15 mouse cellular contexts compared by ENCODE assay signal in the genomic region with DNA sequence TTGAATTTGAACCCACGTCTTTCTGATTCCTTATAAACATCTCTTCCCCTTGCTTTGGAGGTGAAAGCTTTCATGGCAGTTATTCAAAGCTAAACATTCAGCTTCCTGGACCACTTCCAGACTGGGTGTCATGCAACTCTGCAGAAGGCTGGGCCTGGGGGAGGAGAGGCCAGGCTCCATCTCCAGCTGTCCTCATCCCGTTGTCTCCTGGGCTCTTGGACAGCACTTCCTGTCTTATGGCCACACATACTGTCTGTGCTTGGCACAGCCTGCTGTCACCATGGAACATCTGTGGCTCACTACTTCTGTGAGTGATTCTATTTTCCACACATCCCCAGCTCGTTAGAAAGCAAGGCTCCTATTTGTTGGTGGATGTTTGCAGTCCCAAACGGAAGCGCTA. TPM values are rescaled to one million over a fixed set of nuclear protein-coding genes. Genes with fewer than 3 reads are reported as not detected.
DNase-seq lines count a peak whose midpoint lies in the region; ATAC-seq lines count a peak whose summit lies in the region.
"Had no signal": no experiment of that assay in that cellular context is flagged by ENCODE, and none has a peak within 500 bp of the region (broad histone marks: within the 10 kb centered on the region; RNA-seq: fewer than 3 reads in every experiment).

No protein-coding gene starts in this region.

- no peaks in the 10 kb centered on the region for H3K27me3 ChIP-seq in embryonic facial prominence, embryonic 14.5 days (replicated peaks; ENCODE audit: control insufficient read depth, insufficient read depth, low read length)
- H3K27me3 ChIP-seq in embryonic facial prominence, embryonic 10.5 days (replicated peaks; ENCODE audit: low read depth, poor library complexity, severe bottlenecking): no peaks in the 10 kb centered on the region
- no peaks in the 10 kb centered on the region for H3K27me3 ChIP-seq in megakaryocyte, embryonic 14.5 days (replicated peaks)
- H3K27me3 ChIP-seq: forebrain, embryonic 13.5 days; neural tube, embryonic 13.5 days had no signal

- peak; percentile 2 for DNase-seq in embryonic facial prominence, embryonic 14.5 days (ENCODE audit: low spot score)
- DNase-seq in embryonic facial prominence, embryonic 10.5 days (ENCODE audit: low spot score): no peak
- DNase-seq in left cerebral cortex, adult 18-20 months (ENCODE audit: low spot score in 2 of 2): peak; percentile 42 to 54
- DNase-seq in right cerebral cortex, postnatal 25 days: peak; percentile 44
- no peak for DNase-seq in urinary bladder, postnatal 14 days (ENCODE audit: low spot score)
- no peak for DNase-seq in kidney, postnatal 14 days

- no peaks in the 10 kb centered on the region for H3K9me3 ChIP-seq in embryonic facial prominence, embryonic 14.5 days (ENCODE audit: control insufficient read depth, low read length)
- no peaks in the 10 kb centered on the region for H3K9me3 ChIP-seq in embryonic facial prominence, embryonic 10.5 days
- peaks cover 3% of the 10 kb centered on the region for H3K9me3 ChIP-seq in megakaryocyte, embryonic 14.5 days
- H3K9me3 ChIP-seq: forebrain, embryonic 13.5 days; heart, embryonic 10.5 days; kidney, embryonic 15.5 days; midbrain, embryonic 12.5 days; neural tube, embryonic 13.5 days had no signal

- H3K4me3 ChIP-seq in embryonic facial prominence, embryonic 14.5 days (ENCODE audit: low read depth, low read length): no peak overlapping the region
- H3K4me3 ChIP-seq in embryonic facial prominence, embryonic 10.5 days: no peak overlapping the region
- H3K4me3 ChIP-seq in megakaryocyte, embryonic 14.5 days (replicated peaks): peak overlapping the region; percentile 62
- H3K4me3 ChIP-seq: forebrain, embryonic 13.5 days; heart, embryonic 10.5 days; kidney, embryonic 15.5 days; midbrain, embryonic 12.5 days; neural tube, embryonic 13.5 days had no signal

- no peak overlapping the region for H3K9ac ChIP-seq in embryonic facial prominence, embryonic 14.5 days (ENCODE audit: low read depth, low read length)
- H3K9ac ChIP-seq: forebrain, embryonic 13.5 days; kidney, embryonic 15.5 days; midbrain, embryonic 12.5 days; neural tube, embryonic 13.5 days had no signal

- no peak overlapping the region for H3K4me2 ChIP-seq in embryonic facial prominence, embryonic 14.5 days (ENCODE audit: low read depth, low read length)
- H3K4me2 ChIP-seq: forebrain, embryonic 13.5 days; kidney, embryonic 15.5 days; midbrain, embryonic 12.5 days; neural tube, embryonic 13.5 days had no signal

- no peaks in the 10 kb centered on the region for H3K4me1 ChIP-seq in embryonic facial prominence, embryonic 14.5 days (ENCODE audit: control insufficient read depth, insufficient read depth, low read length)
- peaks cover 2% of the 10 kb centered on the region; the same call in 1 of the 2 replicates for H3K4me1 ChIP-seq in embryonic facial prominence, embryonic 10.5 days
- peaks cover 36% of the 10 kb centered on the region for H3K4me1 ChIP-seq in megakaryocyte, embryonic 14.5 days
- H3K4me1 ChIP-seq: forebrain, embryonic 13.5 days; heart, embryonic 10.5 days; kidney, embryonic 15.5 days; midbrain, embryonic 12.5 days; neural tube, embryonic 13.5 days had no signal

- H3K36me3 ChIP-seq in embryonic facial prominence, embryonic 14.5 days (ENCODE audit: control insufficient read depth, insufficient read depth, low read length): no peaks in the 10 kb centered on the region
- no peaks in the 10 kb centered on the region for H3K36me3 ChIP-seq in embryonic facial prominence, embryonic 10.5 days (replicated peaks)
- no peaks in the 10 kb centered on the region for H3K36me3 ChIP-seq in megakaryocyte, embryonic 14.5 days (replicated peaks; ENCODE audit: low read length)
- H3K36me3 ChIP-seq: heart, embryonic 10.5 days; kidney, embryonic 15.5 days; midbrain, embryonic 12.5 days; neural tube, embryonic 13.5 days had no signal

- H3K27ac ChIP-seq in embryonic facial prominence, embryonic 14.5 days (replicated peaks; ENCODE audit: low read depth, low read length): no peak overlapping the region
- H3K27ac ChIP-seq in embryonic facial prominence, embryonic 10.5 days (replicated peaks): no peak overlapping the region
- H3K27ac ChIP-seq: forebrain, embryonic 13.5 days; heart, embryonic 10.5 days; kidney, embryonic 15.5 days; midbrain, embryonic 12.5 days; neural tube, embryonic 13.5 days had no signal

- 69% methylated on average over 5 of the region's 5 CpGs for WGBS in embryonic facial prominence, embryonic 14.5 days
- 83% methylated on average over 5 of the region's 5 CpGs for WGBS in embryonic facial prominence, embryonic 10.5 days

- ATAC-seq in embryonic facial prominence, embryonic 14.5 days (ENCODE audit: low read depth): no peak
- ATAC-seq in megakaryocyte, adult 5-6 weeks (ENCODE audit: poor library complexity, severe bottlenecking): no peak
- ATAC-seq: activated CD4-positive, CD25-positive, alpha-beta regulatory T cell, adult 4 months; forebrain, embryonic 13.5 days had no signal

RNA-seq across cellular contexts. Expression of gene Cacng3, which starts 31.5 kb away (rescaled TPM):
- 0.33 and 0.52 TPM in 2 replicates for polyA plus RNA-seq in embryonic facial prominence, embryonic 14.5 days (2014; fragmentation: Nextera tagmentation; extraction: Ambion mirVana)
- 0.06 TPM in 1 of 2 replicates, not detected in the other for polyA plus RNA-seq in embryonic facial prominence, embryonic 10.5 days (2016; fragmentation: Nextera tagmentation; extraction: Ambion mirVana)
- not detected in 2 replicates for polyA plus RNA-seq in megakaryocyte, embryonic 14.5 days (2012; ENCODE audit: insufficient read depth, low replicate concordance)
- not detected in 2 replicates for total RNA-seq in megakaryocyte, adult 5-6 weeks (2015)
- total RNA-seq in megakaryocyte, adult 5-6 weeks (2017): not detected in 2 replicates
- total RNA-seq in left cerebral cortex, adult 18-20 months (2021): 100 to 1,000 TPM; 133 to 144 TPM
- total RNA-seq: ES-E14 had no signal
- polyA plus RNA-seq: activated CD4-positive, CD25-positive, alpha-beta regulatory T cell, adult 4 months; heart, embryonic 10.5 days had no signal

Comparison
In these comparisons a context has a peak if more than half of its experiments do, and no peak if none do; other contexts are left out.
1. DNase-seq: peak in embryonic facial prominence, embryonic 14.5 days (single experiment), left cerebral cortex, adult 18-20 months (2 of 2) and right cerebral cortex, postnatal 25 days (single experiment); none in embryonic facial prominence, embryonic 10.5 days (single experiment), urinary bladder, postnatal 14 days (single experiment) and kidney, postnatal 14 days (single experiment).